Mouse (Mus musculus) MEL (cell line): ENCODE data around the gene Exoc4.

Source experiments
- KAT2A ChIP-seq: conservative IDR thresholded peaks from 2 replicates; pipeline ENCODE4 v1.6.1; 2012; ENCODE audit warnings: low read depth, low read length, improper control_type of control experiment, inconsistent platforms
- POLR2A ChIP-seq, 2 experiments: IDR thresholded peaks; 2 replicates each; pipeline ENCODE4 v1.6.1; 2011 to 2012; ENCODE audit warnings: low read length in 2 of 2, mild to moderate bottlenecking in 2 of 2, control low read depth in 1 of 2, improper control_type of control experiment in 1 of 2, low read depth in 1 of 2, moderate library complexity in 1 of 2; ENCODE audit not compliant: control insufficient read depth in 1 of 2, insufficient read depth in 1 of 2, poor library complexity in 1 of 2

- no peak for TF ChIP-seq KAT2A
- TF ChIP-seq POLR2A (IDR thresholded peaks at IDR 0.05; ENCODE audit: control insufficient read depth in 1 of 2, insufficient read depth in 1 of 2, low read depth in 1 of 2, low read length in 2 of 2, poor library complexity in 1 of 2) = no peak
Observed at GRCm38 (mm10) chr6:33734032-33734431, 485.1 kb downstream of the Exoc4 start.
